Mouse (Mus musculus): ENCODE results near the gene Olfr31. TPM values are rescaled to one million over a fixed set of nuclear protein-coding genes. Genes with fewer than 3 reads are reported as not detected.

Olfr31 gene
- polyA plus RNA-seq, 1 experiment from 2014 or later, result not detected

Other genes with a start within 250 kb of the Olfr31 start
- 211 and 224 TPM in 2 replicates for gene Psmd6, start 201.8 kb upstream of the Olfr31 start, polyA plus RNA-seq (2015; fragmentation: Nextera tagmentation; extraction: Ambion mirVana)
- not detected in 2 replicates for gene Olfr720, start 136.0 kb upstream of the Olfr31 start, polyA plus RNA-seq (2015; fragmentation: Nextera tagmentation; extraction: Ambion mirVana)
- 5.8 and 7.1 TPM in 2 replicates for gene Il3ra, start 23.4 kb downstream of the Olfr31 start, polyA plus RNA-seq (2015; fragmentation: Nextera tagmentation; extraction: Ambion mirVana)
- not detected in 2 replicates for gene Olfr721-ps1, start 78.5 kb downstream of the Olfr31 start, polyA plus RNA-seq (2015; fragmentation: Nextera tagmentation; extraction: Ambion mirVana)

Measured in intestine, embryonic 15.5 days (tissue).